Mouse (Mus musculus): ENCODE measurements at regions not wholly inside any gene's neighbourhood (a gene's known extent, or its start where the extent isn't known, plus 50 kb on each side); places are given as distances from the start of the nearest gene placed in this dataset.

DNA sequence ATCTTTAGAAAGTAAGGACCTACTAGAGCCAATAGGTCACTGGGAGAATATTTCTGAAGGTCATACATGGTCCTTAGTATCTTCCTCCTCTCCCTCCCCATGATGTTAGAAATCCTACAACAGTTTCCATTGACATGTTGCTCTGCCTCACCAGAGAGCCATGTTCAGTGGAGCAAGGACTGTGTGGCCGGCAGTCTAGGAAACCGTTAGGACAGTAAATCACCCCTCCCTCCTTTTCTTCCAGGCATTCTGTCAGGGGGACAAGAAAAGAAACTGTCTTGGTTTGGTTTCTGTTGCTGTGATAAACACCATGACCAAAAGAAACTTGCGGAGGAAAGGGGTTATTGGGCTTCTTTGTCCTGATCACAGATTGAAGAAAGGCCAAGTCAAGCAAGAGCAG lies 147.0 kb upstream of the Fat1 start:
- TF ChIP-seq CTCF (IDR thresholded peaks at IDR 0.05; ENCODE audit: control insufficient read depth, insufficient read depth, insufficient replicate concordance, low read depth, low read length) (no peak), POLR2A (IDR thresholded peaks at IDR 0.05; ENCODE audit: control insufficient read depth, low read depth, low read length) (no peak)
